Mouse (Mus musculus) gonadal fat pad, adult 2 months (tissue): ENCODE measurements at regions not wholly inside any gene's neighbourhood (a gene's known extent, or its start where the extent isn't known, plus 50 kb on each side); places are given as distances from the start of the nearest gene placed in this dataset.
"Not testable (repeated sequence)": the region's sequence is repeated elsewhere in the genome, so short reads cannot be mapped to it uniquely, and the experiment has no call there.

Experiments
- DNase-seq: peaks from one replicate; pipeline ENCODE4 v3.0.0-alpha.2; 2012; ENCODE audit warnings: low read depth

DNA sequence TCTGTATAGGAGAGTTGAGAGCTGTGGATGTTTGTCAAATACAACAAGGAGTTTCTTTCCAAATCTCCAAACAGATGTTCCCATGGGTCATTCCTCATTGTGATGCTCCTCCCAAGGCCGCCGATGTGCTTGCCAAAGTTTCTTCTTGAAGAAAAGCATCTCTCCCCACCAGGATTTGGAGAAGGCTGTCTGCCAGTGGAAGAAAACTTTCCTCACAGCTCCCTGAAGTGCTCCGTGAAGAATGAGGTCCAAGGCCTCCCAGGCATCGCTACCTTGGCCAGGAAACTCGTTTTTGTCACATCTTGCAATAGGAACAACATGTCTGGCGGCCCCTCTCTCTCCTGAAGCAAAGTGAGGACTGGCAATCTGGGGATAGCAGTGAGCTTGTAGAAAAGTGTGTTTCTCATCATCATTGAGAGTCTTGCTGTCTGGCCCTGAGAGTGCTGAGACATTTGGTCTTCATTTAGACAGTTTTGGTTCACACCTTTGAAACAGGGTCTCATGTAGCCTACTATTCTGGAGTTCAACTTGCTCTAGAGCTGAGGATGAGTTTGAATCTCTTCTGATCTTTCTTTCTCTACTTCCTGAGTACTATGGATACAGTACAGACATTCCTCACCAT is 386.9 kb upstream of the Klhl29 start:
- DNase-seq, result no peak

DNA sequence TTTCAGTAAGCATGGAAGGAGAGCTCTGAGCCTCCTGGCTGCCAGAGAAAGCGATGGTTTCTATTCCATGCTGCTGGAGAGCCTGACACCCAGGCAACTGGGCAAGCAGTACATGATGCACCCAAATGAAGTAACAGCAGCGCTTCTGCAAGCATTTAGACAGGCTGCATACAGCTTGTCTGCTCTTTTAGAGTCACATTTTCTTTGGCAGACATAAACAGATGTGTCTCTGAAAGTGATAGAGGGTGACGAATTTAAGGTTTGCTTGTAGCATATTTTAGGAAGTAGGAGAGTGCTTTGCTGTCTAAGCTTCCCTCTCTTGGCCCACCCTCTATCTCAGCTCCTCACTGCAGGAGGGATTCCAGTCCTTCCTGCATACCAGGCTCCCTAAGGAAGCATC is 384.0 kb upstream of the Klhl29 start:
- DNase-seq, result no peak

DNA sequence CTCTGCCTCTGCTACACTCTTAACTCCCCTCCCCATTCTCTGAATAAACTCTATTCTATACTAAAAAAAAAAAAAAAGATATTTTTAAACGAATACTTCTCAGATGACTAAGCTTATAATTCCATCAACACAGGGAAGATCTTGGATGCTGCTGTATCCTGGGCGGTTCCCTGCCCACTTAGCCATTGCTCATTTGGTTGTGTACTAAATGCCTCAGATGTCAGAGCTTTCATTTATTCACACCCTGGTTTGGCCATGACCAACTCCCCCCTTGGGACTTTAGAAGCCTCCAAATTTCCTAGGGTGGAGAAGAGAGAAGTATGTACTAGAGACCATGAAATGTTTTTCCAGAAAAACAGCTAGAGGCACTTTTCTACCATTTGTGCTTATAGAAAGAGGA is 382.3 kb upstream of the Klhl29 start:
- no peak for DNase-seq

DNA sequence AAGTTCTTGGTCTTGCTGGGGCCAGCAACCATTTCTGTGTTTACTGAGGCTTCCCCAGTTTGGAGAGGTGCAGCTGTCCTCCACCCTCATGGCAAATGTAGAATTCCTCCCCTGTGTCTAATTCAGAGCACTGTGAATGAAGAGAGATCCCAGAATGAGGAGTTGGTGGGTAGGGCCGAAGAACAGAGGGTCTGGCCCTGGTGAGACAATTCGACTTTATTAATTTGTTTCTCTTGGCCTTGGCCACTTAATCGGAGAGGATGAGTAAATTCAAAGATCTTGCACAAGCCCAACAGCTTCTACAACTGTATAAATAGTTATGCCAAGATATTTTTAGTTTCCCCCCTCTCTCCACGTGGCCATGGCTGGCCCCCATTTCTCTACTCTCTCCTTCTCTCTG is 381.9 kb upstream of the Klhl29 start:
- no peak for DNase-seq

DNA sequence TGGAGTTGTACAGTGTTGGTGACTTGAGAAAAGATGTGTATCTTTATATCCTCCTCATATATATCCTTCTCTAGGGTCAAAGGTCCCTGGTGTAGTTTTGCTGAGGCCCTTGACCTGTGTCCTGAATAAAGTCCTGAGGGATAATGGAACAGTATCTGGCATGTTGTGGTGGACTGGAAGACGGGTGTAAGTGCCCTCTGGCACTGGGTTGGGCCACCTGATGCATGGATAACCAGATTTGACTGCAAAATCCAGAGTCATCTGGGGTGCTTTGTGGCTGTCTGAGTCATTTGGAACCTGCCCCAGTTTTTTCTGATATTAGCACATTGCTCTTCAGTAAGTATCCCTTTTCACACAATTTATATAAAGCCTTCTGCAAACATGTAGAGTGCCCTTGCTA is 378.3 kb upstream of the Klhl29 start:
- DNase-seq, result no peak

DNA sequence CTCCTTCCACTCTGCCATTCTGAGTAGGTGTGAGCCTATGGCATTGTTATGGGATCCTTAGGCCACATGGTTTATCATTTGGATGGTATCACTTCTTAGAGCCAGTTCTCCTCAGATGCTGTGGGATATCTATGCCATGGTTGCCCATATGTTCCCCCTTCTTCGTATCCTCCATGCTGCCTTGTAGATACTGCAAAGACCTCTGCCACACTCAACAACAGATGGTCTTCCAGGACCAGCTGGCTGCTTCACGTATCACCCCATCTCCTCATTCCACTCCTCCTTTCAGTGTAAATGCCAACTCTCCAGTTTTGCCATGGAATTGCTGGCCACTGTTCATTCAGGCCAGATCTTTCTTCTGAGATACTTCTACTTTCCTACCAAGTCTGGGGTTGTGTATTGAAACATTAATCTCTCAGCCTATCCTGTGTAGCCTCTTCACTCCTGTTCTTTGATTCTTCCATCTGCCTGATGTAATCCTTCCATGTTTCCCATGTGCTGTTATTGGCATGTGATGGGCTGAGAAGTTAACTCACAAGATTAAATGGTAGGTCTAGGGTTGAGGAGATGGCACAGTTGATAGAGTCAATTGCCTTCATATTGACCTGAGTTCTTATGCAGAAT is 368.7 kb upstream of the Klhl29 start:
- DNase-seq, result no peak

DNA sequence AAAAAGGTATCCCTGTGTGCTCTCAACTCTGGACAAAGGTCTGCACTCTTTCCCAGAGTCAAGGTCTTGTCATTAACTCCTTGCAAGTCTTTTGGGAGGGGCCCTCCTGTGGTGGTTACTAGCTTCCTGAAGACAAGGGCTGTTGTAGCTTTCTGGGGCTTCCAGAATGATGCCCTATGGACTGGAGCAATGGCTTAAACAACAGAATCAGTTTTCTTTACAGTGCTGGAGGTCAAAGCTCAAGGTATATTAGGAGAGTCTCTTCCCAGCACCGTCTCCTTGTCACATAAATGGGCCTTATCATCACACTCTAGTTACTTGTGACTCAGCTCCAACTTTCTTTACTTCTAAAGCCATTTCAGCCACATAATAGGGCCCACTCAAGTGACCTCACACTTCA is 360.6 kb upstream of the Klhl29 start:
- no peak for DNase-seq

DNA sequence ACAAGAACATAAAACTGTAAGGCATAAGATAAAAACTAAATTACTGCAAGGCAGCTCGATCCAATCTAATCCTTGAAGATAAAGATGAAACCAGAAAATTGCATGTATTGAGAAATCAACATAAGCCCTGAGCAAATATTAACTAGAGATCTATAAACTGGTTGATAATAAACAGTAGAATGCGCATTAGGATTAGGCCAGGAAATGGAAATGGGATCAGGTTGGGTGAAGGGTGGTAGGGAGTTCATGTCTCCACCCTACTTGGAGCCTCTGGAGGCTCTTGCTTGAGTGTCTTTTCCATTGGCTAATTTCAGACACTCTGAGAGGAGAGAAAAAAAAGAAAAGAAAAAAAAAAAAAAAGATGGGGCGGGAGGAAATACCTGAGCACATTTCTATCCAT is 359.4 kb upstream of the Klhl29 start:
- DNase-seq, result no peak

DNA sequence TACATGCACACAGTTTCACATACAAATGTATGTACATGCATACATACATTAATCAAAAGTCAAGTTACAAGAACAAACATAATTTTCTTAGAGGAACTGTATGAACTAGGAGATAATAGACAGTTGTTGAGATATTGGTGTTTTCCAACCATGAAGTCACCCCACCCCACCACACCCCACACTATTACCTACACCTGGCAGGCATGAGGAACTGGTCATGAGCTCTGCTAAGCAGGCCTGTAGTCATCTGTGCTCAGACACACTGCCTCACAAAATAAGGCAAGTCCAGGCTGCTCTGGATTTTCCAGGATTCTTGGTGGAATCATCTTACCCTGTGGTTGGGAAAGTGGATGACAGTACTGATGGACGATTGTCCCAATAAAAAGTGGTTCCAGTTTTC is 347.6 kb upstream of the Klhl29 start:
- no peak for DNase-seq

DNA sequence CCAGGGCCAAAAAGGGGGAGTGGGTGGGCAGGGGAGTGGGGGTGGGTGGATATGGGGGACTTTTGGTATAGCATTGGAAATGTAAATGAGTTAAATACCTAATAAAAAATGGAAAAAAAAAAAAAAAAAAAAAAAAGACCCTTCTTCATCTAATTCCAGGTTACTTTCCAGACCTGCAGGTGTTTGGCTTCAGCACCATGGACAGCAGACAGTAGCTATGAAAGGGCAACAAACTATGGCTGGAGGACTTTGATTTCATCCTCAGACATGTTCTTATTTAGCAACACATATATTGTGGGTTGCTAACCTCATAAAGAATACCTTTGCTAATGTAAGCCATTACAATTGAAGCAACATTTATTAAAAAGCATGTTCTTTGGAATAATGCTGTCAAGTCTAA is 342.0 kb upstream of the Klhl29 start:
- DNase-seq, result peak; percentile 2

DNA sequence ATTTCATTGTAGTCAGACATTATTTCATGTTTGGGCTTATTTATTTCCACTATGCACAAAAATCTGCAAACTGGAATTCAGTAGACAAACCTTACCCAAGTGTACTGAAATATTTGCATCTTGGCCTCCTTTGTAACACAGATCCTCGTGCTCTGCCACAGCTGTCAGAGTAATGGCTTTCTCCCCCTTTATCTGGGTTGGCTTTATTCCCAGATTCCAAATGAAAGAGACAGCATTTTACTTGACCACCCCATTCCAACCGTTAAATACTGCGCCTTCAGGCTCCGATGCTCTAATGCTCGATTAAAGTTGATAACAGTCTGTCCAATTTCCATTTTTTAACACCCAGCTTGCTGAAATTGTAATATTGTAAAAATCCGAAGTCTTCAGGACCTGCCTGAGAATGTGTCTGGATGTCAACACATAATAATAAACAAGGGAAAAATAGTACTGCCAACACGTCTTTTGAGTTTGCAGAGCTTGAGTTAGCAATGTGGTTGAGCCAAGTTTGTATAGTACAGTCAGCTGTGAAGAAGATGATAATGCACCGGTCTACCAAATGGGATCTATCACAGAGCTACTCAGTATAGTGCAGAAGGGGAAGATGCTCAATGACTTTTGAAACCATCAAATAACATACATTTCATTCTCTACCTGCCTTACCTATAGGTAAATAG is 323.4 kb upstream of the Klhl29 start:
- no peak for DNase-seq

DNA sequence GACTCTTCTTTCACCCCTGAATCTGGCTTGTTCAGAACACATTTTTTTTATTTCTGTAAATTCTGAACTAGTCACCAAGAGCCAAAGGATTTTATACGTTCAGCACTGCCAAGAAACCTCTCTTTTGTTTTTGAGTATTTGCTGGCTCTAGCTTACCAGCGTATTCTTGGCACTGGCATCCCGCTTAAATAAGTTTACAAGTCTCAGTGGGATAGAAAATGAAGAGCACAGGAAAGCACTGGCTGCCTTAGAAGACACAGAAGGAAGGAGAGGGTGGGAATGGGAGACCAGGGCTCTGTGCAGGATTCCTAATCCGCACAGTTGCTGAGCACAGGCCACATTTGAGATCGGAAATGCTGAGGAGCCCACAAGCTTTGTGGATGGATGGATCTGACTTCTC is 306.7 kb upstream of the Klhl29 start:
- no peak for DNase-seq

DNA sequence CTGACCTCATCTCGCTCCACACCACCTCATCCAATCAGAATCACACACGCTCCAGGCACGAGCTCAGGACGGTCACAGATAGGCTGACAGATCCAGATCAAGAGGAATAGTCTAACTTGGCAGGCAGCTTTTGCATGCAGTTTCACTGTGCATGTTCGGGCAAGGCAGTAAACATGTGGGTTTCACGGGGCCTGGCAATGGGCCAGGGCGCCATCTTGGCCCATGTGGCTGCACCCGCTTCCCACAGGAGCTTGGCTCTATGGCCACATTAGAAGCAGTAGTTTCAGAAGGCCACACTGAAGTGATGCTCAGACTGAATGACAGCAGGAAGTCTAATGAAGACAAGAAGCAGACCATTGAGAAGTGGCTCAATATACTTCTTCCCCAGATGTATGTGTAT is 302.6 kb upstream of the Klhl29 start:
- not testable (repeated sequence) for DNase-seq

DNA sequence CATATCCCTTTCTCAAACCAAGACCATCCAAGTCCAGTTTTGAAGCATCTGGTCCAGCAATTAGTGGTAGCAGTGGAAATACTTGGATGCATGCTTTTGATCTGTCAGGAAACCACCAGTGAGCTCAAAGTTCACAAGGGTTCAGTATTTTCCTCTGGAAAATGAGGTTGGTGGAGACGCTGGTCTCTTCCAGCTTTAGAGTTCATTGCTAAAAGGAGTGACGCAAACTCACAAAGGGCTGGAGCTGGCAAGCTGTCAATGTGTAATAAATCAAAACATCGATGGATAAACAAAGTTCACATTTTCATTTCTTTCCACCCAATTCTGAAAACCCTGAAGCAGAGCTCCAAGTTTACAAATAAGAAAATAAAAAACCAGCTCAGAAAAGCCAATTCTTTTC is 293.0 kb upstream of the Klhl29 start:
- no peak for DNase-seq

DNA sequence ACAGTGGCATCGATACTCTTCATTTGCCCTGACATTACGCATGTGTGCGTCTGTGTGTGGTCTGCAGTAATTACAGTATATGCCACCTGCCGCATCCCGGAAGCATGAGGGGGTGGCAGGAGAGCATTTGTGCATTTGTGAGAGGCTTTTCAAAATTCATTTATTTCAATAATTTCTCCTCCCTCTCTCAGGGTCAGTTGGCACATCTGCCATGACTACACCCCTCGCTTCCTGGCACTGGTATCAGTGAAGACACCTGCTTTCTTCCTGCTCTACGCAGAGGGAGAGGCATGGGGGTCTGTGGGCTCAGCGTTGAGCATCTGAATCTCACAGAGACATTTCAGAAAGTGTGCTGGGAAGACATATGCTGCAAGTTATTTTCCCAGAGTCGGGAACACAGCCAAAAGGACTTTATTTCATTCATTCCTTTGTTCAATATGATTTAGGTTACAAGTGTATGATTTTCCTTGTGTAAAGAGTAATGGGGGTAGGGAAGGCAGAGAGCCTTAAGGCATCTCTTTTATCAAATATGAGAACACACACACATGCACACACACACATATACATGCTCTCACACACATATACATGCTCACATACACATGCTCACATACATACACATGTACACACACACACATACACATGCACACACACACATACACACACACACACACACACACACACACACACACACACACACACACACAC is 262.2 kb upstream of the Klhl29 start:
- DNase-seq, result no peak

DNA sequence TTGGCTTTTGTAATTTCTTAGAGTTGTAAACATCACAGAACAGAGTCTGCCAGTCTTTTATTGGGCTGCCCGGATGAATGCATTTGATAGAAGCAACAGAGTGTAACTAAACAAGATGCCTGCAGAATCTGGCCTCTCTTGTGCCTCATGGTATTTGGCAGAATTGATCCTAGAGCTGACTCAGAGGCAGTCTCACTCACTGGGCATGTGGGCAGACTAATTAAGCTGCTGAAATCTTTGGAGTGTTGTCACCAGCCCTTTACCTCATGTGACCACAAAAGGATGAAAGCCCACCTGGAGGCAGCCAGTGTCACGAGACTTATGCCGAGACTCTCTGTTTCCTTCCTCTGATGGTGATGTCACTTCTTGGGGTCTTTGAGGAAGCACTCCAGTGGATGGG is 258.5 kb upstream of the Klhl29 start:
- no peak for DNase-seq

DNA sequence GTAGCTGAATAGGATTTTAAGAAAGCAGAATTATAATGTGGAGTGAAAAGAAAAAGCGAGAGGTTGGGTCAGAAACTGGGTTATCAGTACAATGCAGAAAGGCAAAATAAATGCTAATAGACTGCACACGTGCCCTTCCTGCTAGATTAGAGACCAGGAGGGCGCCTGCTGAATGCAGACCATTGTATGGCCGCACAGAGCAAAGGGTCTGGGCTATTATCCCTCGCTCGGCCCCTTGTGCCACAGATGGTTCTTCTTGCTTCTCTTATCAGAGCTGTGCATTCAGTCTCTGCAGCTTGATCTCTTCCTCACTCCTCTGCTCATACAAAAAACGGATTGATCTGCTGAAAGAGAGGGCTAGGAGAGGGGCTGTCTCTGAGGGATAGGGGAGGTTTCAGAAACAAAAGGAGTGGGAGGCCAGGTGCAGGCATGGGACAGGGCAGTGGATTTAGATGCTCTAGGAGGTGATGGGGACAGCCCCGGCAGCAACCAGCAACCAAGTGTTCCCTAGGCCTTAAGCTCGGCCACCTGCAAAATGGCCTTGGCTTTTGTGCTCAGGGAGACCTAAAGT is 225.7 kb upstream of the Klhl29 start:
- no peak for DNase-seq

DNA sequence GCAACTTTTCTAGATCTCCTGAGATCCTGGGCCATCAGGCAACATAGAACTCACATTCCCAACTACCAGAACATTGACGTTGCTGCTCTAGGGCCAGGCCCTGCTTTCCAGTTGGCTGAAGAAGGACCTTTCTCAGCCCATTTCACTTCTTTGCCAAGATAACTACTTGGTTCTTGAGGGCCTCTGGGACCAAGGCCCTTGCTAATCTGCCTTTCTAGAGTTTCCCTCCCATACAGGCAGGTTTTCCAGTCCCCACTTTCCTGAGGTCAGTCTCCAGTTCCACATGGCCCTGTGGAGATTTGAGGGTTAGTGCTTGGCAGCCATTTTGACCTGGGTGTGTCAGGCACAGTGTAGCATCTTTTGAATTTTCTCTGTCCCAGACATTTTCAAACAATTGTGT is 223.9 kb upstream of the Klhl29 start:
- no peak for DNase-seq

DNA sequence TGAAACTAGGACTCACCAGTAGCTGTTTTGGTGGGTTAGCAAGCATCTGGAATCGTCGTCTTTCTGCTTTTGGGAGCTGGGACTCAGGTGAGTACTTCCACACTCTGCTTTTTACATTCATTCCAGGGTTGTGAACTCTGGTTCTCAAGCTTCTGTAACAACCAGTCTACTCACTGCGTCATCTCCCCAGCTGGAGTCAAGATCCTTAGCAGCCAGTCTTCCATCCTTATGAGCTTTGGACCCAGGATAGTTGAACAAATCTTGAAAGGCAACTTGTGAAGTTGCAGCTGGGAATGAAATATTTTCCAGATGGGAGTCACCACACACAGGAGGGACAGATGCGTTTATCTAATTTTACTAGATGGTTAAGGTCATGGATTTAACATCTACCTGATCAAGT is 223.5 kb upstream of the Klhl29 start:
- no peak for DNase-seq

DNA sequence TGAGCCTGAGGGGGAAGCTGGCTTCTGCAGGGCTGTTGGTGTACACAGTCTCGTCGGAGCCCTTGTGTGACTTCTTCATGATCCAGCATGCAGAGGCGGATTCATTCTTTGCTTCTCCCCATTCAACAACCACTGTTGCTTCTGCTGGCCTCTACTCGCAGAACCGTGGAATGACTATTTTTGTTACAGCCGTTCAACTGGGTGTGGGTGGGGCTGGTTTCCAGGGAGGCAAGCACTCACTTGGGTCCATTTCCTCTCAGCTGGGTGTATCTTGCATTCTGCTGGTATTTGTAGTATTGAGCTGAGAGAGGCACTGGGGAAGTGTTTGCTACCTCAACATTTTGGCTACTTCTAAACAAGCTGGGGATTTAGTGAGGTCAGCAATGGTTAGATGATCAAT is 197.3 kb upstream of the Klhl29 start:
- DNase-seq, result no peak

DNA sequence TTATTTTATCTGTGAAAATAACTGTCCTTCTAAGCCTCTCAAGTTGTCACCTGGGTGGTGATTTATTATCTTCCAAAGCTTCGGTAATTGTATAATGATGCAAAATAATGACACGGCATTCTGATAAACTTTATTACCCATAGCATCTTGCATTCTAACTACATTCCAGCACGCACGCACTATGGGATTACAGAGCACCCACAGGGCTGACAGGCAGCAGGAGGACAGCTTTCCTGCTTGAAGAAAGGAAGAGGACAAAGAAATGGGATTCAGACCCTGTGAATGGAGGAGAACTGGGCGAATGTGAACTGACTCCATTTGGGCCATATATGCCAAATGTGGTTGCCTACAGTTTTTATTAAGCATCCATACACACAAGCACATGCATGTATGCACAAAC is 193.5 kb upstream of the Klhl29 start:
- no peak for DNase-seq

DNA sequence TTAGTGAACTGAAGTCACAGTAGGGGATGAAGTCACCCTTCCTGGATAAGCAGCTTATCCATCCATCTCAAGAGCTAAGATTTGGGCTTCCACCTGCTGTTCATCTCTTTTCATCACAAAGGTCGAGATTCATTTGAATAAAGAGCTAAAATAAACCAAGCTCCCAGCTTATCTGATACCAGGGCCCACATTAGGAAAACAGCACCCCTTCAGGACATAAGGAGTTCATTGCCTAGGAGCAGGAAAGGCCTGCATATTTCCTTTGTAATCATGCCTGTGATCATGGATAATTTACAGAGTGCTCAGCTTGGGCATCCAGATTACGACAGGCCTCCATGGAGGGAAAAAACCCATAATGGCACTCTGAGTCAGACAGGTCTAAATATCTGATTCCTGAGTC is 190.7 kb upstream of the Klhl29 start:
- DNase-seq, result no peak

DNA sequence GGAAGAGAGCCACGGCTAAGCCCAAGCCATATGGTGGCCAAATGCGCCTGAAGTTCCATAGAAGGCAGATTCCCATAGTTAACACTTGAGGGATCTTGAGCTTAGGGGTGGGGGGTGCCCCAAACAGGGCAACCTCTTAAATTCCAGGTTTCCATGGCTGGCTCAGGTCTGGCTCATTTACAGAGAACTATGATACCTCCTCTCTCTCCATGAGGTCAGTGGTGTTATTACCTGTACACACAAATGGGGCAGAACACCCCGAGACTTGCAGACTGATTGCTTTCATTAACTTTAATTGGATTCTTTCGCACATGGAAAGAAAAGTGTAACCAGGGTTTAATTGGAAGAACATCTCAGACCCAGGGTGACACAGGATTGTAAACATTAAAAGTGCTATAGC is 177.1 kb upstream of the Klhl29 start:
- DNase-seq, result no peak
